Mouse (Mus musculus) adrenal gland, postnatal 14 days (tissue): ENCODE measurements at regions not wholly inside any gene's neighbourhood (a gene's known extent, or its start where the extent isn't known, plus 50 kb on each side); places are given as distances from the start of the nearest gene placed in this dataset.

Experiments
- DNase-seq: peaks from one replicate; pipeline ENCODE4 v3.0.0; 2021; ENCODE audit warnings: mixed read lengths

DNA sequence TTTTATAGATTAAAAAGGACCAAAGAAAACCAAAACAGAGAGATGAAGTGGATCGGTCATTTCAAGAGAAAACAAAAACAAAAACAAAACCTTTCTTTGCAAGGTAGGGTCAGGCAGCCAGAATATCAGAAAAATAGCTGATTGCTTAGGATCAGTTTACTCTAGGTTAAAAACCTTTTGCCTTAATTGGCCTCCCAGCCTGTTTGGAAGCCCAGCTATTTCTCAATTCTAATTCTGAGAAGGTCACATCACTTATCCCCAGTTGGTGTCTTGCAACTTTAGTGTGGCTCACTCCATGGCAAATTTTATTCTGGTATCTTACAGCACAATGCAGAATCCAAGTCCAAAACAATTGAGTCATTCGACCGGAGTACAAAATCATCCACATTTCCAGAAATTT, 70.0 kb downstream of the 1190002N15Rik start:
- DNase-seq: no peak

DNA sequence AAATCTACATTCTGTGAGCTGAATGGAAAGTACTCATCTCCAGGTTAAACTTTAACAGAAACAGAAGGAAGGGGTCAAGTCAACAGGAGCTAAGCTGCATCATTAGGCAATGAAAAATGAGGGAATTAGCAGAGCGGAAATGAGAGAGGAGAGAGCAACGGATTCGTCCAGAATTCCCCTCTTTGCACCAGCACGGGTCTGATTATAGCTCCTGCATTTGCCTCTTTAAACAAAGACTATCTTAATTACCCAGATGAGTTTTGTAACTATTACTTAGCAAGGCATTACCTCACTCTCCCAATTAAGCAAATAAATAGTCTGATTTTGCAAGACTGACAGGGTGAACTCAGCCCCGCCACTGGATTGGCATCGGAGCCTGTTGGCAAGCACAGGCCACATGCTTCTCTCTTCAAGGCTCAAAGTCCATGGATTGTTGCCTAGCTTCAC, 81.8 kb downstream of the 1190002N15Rik start:
- DNase-seq: peak; percentile 70

DNA sequence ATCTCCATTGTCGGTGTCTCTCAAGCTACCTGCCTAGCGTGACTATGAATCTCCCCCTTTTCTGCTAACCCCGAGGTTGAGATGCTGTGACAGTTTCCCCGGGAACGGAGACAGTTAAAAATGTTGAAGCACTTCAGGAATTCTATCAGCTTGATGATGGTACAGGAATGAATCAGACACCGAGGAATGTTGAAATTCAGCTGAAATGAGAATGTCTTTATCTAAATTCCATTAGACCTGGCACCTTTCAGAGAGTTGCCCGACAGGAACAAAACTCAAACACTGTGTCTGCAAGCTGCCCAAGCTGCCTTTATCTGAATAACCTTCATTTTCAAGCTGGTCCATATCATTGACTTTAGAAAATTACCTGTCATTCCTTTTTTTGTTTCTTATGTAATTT, 82.4 kb downstream of the 1190002N15Rik start:
- DNase-seq: no peak

DNA sequence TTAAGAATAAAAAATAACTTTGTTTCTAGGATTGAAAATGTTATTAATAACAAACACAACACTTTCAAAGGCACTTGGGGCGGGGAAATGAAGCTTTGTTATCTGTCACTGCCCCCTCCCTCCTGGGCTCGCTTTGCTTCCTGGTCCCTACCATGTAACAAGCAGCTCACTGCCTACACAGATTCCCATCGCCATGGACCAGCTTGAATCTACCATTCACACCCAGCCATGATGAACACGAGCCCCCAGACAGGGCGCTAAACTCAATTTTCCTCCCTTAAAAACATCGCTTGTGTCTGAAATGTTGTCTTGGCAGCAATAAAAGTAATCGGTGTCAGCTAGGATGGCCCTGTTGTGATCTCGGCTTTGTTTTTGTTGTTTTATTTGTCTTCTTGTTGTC, 88.0 kb downstream of the 1190002N15Rik start:
- no peak for DNase-seq

DNA sequence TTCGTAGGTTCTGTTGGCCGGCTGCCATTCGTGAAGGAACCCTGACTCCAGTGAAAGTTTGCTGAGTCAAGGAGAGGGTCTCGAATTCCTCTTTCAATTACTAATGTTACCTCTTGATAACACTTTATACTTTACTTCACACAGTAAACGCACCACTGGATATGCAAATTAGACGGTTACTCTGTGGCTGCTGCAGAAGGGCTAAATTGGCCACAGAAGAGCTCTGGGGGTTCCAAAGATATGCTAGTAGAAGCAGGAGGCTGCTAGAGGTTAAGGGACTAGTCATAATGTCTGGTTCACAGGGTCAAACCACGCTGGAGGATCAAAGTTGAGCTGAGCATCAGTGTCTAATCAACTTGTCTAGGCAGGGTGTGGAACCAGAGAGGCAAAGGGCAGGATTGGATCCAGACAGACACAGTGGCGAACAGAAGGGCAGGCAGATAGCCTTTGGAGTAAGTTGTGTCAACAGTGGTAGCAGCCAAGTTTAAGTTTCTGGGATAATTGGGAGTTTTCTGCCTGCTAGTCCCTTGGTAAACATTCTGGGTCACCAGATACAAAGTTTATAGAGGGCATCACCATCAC, 91.6 kb downstream of the 1190002N15Rik start:
- DNase-seq: no peak

DNA sequence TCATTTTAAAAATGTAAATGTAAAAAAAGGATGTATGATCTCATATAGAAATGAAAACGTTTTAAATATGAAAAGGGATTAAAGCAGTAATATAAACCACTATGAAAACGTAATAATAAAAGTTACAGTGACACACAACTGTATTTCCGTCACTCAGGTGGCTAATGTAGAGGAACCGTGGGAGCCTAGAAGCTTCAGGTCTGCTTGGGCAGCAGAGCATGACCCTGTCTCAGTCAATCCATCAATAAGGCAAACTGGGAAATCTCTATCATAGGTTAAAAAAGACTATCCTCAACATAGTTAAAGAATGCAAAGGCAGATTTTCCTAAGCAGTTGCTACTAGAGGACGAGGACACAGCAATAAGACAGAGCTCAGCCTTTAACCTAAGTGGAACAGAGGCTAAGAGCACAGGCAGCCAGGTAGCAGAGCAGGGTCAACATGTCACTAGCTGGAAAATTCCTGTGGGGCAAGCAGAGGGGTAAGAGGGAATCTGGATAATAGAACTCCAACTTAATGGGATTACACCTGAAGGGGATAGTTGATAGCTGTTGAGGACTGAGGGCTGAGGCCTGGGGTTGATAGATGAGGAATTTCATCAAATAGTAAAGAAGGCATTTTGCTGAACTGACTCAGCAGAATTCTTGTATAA, 93.6 kb downstream of the 1190002N15Rik start:
- DNase-seq: no peak

DNA sequence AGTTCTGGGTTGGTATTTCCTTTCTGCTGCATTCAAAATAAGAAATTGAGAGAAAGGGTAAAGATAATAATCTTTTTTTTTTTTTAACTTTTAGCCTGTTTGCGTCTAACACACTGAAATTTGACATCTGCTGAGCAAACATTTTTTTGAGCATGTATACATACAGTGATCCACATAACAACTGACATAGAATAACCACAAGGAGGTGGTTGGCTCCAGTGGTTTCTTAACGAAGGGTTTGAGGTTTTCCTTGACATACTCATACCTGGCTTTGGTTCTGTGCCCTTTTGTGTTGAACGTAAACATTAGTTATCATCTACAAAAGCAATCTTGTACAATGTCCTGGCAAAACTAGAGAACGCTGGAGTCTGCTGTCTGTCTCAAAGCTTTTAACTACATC, 96.5 kb downstream of the 1190002N15Rik start:
- DNase-seq: no peak

DNA sequence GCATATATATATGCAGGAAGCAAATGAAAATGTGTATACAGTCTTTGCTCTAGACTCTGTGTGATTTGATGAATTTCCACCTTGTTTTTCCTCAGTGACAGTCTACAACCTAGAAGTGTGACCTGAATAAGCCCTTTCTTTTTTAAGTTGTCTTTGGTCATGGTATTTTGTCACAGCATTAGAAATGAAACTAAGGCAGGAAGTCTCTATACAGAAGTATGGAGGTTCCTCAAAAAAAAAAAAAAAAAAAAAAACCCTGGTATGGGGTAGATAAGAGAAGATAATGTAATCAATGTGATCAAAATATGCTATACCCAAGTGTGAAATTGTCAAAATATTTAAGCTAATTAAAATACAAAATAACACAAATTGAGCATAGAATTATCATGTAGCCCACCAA, 104.4 kb downstream of the 1190002N15Rik start:
- DNase-seq: no peak

DNA sequence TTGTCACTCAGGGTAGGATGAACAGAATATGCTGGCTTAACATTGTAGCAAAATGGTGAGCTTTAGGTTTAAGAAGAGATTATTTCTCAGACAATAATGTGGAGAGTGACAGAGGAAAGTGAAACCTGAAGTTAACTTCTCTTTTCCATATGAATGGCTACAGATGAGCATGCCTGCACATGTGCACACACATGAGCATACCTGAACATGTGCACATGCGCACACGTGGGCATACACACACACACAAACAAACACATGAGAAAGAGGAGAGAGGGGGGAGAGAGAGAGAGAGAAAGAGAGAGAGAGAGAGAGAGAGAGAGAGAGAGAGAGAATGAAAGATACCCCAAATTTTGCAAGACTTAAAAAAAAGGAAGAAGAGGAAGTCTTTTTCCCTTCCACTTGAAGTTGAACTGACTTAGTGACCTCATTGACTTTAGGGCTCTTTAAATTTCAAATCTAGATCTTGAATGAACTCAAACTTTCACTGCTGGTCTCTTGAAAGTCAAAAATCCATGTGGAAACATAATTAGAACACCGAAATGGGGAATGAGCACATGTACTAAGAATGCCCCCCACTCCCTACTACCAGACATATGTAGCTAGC, 105.6 kb downstream of the 1190002N15Rik start:
- no peak for DNase-seq

DNA sequence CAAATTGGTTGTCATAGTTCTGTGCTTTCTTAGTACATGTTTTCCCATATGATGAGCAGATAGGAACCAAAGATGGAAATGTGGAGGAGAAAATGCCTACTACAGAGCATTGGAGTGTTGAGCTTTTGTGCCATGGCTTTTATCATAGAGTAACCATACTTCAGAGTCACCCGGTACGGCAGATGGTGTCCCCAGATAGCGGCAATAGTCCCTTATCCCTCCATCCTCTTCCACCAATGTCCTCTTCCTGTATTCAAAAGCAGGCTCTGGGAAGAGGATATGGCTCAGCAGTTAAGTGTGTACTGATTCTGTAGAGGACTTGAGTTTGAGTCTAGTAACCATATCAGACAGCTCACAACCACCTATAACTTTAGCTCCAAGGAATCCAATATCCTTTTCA, 106.3 kb downstream of the 1190002N15Rik start:
- DNase-seq: no peak

DNA sequence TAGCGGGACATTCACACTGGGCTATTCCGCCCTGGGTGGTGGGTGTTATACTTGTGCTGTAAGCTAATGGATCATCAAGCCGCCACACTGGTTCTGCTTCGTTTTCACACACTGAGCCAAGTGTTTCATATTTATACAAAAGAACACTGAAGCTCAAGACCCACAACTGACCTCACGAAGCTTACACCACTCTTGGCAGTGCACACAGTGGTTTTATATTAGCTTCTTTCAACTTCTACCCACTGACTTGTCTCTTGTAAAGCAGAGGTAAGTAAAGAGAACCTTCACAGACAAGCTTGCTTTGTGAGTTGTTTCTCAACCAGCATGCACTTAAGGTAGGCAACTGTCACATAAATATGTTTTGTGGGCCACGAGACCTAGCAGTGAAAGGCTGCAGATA, 106.9 kb downstream of the 1190002N15Rik start:
- no peak for DNase-seq

DNA sequence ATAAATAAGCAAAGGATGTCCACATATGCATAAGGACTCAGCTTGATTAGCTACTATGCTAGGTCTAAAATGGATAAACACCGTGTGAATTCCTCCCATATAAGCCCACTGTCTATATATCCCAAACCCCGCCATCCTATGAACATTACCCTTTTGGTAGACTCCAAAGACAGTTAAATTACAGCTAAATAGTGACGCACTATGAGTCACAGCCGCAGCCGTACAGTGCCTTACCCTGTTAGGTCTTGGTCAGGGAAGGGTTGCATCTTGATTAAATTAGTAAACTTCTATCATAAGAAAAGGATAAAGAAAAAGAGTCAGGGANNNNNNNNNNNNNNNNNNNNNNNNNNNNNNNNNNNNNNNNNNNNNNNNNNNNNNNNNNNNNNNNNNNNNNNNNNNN, 111.1 kb downstream of the 1190002N15Rik start:
- no peak for DNase-seq

DNA sequence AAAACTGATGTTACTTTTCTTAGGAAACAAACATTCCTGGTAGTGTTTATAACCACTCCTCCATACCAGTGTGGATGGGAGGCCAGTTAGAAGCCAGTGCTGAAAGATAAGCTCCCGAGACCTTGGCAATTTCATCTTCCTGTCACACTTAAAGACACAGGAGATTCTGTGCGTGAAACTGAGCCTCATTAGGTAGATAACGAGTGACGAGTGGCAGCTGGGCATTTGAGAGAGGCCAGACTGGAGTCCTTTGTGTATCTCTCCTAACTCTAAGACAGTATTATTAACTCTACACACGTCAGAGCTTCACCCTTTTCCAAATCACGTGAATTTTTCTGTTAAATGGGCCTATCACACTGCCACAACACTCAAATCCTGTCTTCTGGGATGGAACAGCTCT, 112.1 kb downstream of the 1190002N15Rik start:
- DNase-seq: no peak

DNA sequence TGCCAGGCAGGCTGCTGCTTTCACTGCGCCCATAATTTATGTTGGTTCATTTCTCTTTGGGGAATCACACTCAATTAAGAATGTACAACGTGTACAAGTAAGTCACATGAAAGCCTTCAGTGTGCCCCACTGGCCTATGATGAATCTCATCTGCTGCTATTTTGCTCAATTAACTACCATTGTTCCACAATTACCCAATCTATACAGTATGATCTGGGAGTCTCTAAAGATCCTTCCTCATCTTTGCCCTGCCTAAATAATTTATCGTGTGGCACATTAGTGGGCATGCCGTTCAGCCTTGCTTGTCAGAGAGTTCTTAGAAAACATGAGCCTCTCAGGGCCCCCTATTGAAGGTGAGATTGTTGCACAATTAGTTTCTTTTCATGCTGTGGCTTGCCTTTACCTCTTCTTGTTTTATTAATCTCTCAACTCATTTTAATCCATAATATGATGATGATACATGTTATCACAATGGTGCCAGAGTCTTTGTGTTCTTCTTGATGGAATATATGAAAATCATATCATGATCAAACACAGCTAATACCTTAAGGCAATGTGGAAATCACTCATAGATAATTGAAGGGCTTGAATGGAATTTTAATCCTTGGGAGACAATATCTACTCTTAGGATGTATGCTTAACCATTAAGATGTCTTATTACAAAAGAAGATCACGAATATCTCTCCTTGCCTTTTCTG, 113.3 kb downstream of the 1190002N15Rik start:
- DNase-seq: no peak

DNA sequence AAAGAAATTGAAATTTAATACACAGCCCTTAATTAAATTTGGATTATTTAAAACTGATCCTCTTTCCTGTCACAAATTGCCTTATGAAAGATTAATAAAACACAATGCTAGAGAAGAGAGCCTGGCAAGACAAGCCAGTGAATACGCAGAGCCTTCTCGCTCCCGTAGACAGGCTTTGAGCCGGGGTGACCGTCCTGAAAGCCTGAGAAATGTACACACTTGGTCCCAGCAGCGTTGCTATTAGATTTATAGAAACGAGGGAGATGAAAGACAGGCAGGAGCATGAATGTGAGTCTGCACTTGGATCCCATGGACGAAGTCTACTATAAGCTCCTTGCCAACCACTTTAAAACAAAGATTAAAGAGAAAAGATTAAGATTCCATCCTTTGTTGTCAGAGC, 127.3 kb downstream of the 1190002N15Rik start:
- no peak for DNase-seq

DNA sequence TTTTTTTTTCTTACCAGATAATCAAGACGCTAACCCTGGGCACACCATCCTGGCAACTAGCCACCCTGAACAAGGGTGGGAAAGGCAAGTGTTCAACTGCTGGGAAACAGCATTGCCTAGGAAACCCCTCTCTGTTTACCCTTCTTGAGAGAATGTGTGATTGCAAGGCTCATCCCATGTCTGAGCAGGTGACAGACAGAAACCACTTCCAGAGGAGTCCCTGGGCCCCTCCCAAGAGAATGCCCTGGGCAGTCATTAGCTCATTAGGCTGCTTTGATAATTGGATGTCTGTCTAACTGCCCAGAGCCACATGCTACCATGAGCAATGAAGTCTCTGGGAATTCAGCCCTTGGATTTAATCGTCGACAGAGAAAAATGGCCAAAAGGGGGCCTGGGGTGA, 127.8 kb downstream of the 1190002N15Rik start:
- no peak for DNase-seq

DNA sequence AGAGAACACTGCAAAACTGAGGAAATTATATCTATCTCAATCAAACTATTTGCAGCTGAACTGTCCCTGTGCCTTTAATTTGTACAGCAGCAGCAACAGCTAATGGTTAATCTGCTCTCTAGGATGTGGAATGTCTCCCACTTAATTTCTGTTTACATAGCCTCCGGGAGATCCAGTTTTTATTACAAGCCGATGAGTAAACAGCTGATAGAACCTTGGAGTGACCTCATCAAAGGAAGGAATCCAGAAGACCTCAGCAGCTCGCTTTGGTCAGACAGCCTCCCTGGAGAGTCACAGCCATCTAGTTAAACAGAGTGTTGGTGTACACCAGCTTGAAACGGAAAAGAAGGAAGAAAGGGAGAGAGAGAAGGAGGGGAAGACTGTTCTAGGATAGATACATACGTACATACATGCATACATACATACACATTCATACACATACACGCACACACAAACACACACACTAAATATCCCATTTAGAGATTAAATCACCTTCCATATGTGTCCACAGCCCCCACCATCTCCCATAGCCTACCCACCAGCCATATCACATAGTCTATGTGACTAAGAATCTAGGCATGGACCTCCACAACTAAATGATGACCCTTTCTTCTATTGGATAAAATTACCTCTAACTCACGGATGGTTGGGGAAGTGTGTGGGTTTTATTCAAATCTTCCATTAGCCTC, 129.1 kb downstream of the 1190002N15Rik start:
- DNase-seq: peak; percentile 9

DNA sequence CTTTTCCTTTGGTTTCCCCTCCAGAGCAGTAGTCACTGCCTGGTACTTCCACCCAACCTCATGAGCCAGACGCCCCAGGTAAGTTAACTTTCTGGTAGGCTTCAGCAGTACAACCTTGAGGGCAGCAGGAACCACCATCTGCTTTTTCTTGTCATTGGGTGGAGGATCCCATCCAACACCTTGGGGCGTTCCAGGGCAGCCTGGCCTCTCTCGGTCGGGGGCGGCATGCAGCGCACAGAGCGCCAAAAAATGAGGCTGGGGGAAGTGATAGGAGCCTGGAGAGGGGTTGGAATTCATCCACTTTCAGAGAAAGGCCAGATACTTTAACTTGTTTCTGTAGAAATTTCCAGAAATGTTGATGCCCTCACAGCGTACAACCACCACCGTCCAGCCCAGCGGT, 130.2 kb downstream of the 1190002N15Rik start:
- no peak for DNase-seq

DNA sequence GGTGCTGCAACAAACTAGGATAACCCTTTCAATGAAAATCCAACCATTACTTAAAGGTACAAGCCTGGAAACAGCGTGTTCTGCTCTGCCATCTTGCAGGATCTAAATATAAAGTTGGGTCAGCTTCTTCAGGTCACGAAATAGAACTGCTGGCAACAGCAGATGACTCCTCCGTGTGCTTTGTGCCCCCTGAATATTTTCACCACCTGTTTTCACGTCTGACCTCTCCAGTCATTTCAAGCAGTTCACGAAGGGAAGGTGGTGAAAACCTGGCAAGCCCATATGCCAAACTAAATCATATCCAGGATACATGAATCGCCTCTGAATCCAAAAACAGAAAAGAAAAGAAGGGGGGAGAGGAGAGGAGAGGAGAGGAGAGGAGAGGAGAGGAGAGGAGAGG, 133.3 kb downstream of the 1190002N15Rik start:
- no peak for DNase-seq

DNA sequence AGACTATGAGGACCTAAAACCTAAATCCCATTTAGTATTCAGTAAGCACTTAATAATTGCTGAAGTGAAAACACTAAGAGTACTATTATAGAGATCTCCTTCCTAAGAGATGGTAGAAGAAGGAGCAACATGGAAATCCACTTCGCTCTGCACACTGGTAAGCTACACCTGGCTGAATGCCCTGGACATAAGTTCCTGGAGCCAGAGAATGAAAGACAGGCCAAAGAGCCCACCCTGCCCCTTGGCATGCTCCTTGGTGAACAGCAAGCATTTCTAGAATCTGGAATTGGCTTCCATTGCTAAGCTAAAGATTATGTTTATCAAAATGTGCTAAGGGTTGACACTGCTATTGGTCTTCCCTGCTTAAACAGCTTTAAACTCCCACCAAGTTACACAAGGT, 137.3 kb downstream of the 1190002N15Rik start:
- DNase-seq: no peak

DNA sequence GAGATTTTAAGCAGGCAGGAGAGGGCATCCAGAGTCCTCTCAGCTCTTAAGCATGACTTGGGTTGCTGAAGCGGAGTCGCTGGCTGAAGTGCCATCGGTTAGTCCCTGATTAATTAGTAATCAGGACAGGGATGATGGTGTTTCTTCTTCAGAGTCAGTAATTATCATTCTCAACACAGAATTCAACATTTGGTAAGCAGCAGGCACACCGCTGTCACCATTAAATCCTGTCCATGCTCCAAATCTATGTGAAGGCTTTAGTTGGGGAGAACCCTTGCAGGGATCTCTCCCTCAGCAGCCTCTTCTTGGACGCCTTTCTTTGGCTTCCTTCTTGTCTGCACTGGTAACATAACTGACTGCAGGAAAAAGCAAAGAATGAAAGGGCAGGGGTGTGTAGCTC, 142.7 kb downstream of the 1190002N15Rik start:
- no peak for DNase-seq

DNA sequence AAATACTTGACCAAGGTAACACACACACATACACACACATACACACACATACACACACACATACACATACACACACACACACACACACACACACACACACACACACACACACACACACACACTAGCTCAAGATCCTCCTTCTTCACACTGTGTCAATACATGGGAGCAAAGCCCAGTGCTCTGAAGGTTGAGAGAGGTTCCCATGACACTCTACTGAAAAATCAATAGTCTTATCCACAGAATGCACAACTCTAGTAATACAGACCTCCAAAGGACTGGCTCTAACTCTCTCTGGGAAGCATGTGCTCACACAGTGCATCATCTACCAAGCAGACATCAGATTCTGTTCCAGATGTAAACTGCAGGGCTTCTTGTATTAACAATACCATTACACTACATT, 151.7 kb downstream of the 1190002N15Rik start:
- no peak for DNase-seq

DNA sequence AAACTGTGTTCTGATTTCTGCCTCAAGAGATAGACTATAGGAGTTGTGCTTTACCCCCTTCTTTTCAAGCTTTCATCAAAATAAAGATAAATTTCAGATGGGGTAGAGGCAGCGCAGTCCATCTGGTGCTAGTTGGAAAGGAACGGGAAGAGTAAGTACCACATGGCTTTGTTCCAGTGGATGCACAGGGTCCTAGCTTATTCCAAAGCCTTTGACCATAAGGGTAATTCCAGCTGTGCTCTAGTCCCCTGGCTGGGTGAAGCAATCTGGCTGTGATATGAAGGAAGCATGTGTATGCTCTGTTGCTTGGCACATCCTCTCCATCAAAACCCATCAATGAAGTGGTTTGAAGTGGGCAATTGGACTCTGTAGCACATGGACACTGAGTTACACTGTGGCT, 155.6 kb downstream of the 1190002N15Rik start:
- no peak for DNase-seq
